Mouse (Mus musculus) left cerebral cortex, adult 11 months (tissue): ENCODE measurements around the gene Itpr3.

Experiments used
- DNase-seq: peaks from one replicate; pipeline ENCODE4 v3.0.0; 2022; ENCODE audit warnings: low spot score

Gene Itpr3

GRCm38 (mm10) chr17:27119540-27119895, 62.4 kb downstream of the Itpr3 start:
- DNase-seq: no peak

- DNase-seq: no peak
Measured at GRCm38 (mm10) chr17:27119954-27120353, 62.9 kb downstream of the Itpr3 start.

DNA sequence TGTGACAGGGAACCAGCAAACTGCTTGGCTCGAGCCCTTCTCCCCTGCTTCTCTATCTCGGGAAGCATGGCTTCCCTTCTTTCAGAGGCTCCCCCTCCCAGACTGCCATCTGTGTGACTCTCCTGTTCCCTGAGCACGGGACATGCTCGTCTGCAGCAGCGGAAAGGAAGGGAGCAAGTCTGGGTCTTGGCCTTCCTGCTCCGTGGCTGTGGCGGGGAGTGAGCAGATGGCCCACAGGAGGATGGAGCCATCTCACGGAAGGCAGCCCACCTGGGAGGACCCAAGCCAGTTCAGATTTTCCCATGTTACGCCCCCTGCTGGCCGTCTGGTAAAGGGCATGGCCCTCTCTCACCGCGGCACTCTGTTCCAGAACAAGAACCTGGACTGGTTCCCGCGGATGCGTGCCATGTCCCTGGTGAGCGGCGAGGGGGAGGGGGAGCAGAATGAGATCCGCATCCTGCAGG, 63.5 kb downstream of the Itpr3 start:
- DNase-seq: no peak

DNA sequence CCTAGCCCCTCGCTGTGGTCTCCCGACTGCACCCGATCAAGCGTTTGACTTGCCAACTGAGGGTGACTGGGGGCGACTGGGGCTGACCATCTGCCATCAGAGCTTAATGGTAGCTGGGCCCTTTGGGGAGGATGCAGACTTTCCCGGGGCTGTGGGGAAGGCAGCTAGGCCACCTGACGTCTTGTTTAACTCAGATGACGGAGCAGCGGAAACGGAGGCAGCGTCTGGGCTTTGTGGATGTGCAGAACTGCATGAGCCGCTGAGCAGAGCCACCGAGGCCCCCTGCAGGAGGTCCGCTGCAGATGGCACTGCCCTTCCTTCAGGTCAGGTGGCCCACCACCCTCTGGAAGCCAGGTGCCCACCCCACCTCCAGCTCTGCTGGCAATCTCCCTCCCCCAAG, 64.2 kb downstream of the Itpr3 start:
- DNase-seq: no peak

DNA sequence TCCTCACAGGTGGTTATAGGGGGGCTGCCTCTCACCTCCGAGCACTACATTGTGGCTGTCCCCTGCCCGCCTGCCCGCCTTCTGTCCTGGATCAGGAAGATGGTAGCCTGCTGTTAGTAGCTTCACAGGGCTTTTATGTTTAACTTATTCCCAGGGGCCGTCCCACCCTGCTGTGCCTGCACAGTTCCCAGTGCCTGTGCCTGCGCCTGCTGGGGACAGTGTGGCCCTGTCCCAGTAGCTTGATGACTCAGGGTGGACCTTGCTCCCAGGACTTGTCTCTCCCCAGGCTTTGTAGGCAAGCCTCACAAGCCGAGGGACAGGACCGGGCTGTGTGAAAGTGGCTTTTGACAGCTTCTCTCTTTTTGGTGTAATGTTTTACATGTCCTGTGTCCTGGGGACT, 64.7 kb downstream of the Itpr3 start:
- DNase-seq: no peak

DNA sequence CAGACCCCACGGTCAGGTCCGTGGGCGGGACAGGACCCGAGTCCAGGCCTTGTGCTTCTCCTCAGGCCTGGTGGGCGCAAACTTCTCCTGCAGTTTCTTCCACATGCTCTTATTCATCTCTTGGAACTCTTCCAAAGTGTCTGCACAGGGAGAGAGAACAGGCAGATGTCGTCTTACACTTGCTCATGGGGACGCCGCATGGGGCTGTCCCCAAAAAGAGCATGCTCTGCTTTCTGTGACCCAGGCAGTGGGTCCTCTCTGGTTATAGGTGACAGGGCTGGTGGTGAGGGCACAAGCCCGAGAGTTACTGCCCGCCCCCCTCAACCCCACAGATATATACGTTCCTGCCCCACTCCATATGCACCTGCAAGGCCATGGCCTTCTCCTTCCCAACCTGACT, 65.6 kb downstream of the Itpr3 start:
- DNase-seq: no peak

DNA sequence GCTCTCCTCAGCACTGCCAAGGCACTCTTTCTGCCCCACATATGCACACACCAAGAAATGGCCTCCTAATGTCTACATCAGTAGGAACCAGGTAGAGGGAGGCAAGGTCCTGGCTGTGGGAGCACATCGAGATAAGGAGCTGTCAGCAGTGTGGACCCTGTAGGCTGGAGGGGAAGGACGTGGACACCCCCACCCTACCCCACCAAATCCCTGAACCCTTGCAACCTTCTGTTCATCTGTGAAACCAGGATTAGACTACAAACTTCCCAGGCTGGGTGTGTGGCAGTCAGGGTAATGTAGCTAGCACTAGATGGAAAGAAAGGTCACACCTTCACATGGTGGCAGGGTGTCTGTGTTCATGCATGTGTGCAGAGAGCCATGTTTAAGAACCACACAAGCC, 66.0 kb downstream of the Itpr3 start:
- DNase-seq: no peak

- DNase-seq: no peak
Measured at GRCm38 (mm10) chr17:27123813-27124375, 66.8 kb downstream of the Itpr3 start.

DNA sequence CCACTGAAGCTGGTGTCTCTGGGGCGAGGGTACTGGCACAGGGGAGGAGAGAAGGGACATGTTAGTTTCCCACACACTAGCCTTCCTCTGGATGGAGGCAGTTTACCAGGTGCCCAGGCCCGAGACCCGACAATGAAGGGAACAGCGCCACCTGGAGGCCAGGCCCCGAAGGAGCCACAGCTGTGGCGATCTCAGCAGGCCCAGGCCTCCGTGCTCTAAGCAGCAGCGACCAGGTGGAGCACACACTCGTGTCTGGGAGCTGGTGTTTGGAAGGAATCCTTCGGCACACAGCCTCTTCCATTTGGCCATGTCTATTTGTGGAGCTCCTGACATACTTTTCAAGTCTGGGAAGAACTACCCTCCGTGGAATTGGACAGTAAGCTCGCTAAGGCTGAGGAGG, 68.1 kb downstream of the Itpr3 start:
- DNase-seq: peak; percentile 67

GRCm38 (mm10) chr17:27125669-27126202, 68.6 kb downstream of the Itpr3 start:
- no peak for DNase-seq

GRCm38 (mm10) chr17:27126974-27127373, 69.9 kb downstream of the Itpr3 start:
- no peak for DNase-seq

DNA sequence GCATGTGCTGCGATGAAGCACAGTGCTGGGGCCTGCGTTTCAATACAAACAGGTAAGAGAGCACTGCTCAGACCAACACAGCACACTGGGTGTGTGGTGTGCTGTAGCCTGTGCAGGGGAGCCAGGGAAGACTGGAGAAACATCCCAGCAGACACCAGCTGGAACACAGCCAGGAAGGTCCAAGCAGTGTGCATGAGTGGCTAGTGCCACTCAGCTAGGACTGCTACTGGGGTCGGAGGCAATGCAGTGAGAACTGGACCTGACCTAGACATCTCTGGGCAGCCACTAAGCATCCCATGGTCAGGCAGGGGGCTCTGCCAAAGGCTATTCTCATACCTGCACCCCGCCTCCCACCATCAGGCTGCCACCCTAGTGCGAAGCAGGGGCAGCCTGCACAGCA, 71.1 kb downstream of the Itpr3 start:
- no peak for DNase-seq

DNA sequence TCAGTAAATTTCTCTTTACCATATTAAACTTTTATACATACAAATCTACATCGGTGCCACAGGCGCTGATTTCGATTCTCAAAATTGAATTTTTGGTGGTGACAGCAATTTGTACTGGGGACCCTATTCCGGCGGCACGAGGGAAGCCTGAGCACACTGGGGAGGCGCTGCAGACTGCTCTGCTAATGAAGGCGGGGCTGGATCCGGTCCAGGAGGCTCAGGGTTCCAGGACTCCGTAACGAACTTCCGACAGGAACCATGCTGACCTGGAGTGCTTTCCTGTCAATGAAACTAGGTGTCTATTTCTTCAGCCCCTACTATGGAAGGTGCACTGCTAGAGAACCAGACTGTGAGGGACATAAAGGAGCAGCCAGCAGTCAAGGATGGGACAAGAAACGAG, 72.2 kb downstream of the Itpr3 start:
- no peak for DNase-seq

GRCm38 (mm10) chr17:27129819-27130218, 72.7 kb downstream of the Itpr3 start:
- DNase-seq: no peak

DNA sequence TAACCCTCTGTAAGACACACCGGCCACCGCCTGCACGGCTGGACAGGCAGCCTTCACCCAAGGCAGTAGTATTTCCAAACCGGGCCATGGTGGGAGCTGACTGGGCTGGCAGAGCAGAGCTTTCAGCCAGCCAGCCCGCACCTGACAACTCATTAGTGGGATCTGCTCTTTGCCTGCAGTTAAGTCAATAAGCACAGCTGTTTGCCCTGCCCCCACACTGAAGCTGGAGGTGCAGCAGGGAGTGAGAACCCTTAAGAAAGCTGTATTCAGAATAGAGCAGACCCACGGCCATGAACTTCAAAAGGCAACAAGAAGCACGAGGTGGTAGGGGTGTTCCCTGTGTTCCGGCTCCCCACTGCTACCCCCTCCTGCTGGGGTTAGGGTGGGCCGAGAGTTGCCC, 73.1 kb downstream of the Itpr3 start:
- DNase-seq: no peak

- DNase-seq: peak; percentile 60
Measured at GRCm38 (mm10) chr17:27131240-27131665, 74.1 kb downstream of the Itpr3 start.

DNA sequence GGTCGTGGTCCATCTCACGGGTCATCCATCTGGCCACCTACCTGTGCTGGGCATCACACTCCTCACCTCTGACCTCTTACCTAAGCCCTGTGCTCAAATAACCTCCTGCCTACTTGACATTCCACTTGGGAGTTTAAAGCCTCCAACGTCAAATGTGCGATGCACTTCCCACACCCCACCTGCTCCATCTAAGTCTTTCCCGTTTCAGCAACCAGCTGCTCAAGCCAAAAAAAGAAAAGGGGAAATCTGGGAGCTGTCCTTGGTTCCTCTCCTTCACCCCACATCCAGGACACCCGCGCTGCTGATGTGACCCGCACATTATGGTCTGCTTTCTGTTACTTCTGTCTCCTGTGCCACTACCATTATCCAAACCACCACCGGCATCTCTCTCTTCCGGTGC, 75.1 kb downstream of the Itpr3 start:
- DNase-seq: no peak

GRCm38 (mm10) chr17:27133551-27134141, 76.5 kb downstream of the Itpr3 start, which contains the start of gene Uqcc2:
TSS of gene Uqcc2 (minus strand) at chr17:27133916.
- DNase-seq: peak; percentile 94

GRCm38 (mm10) chr17:27134187-27134586, 77.1 kb downstream of the Itpr3 start:
- no peak for DNase-seq

GRCm38 (mm10) chr17:27134715-27135114, 77.6 kb downstream of the Itpr3 start:
- DNase-seq: no peak

- no peak for DNase-seq
Measured at GRCm38 (mm10) chr17:27138396-27138795, 81.3 kb downstream of the Itpr3 start.

GRCm38 (mm10) chr17:27139304-27139703, 82.2 kb downstream of the Itpr3 start:
- no peak for DNase-seq

GRCm38 (mm10) chr17:27140262-27140661, 83.2 kb downstream of the Itpr3 start:
- no peak for DNase-seq

DNA sequence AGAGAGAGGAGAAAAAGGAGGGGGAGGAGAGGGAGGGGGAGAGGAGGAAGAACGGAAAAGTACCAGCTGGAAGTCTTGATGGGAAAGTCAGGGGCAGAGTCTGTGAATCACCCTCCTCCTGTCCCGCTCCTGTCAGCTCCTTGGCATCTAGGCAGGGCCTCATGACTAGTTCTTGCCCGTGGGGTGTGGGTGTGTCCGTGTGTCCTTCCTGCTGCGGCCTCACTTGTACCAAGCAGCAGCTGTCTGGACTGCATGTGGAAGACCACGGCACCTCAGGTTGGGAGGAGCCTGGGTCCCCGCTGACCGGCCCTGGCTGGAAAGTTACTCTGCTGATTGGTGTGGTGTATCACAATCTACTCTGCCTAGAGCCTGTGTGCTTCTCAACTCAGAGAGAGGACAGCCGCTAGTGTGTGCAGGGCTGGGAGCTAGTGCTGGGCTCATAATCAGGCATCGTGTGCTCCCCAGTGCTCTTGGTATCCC, 84.9 kb downstream of the Itpr3 start:
- DNase-seq: no peak
